ENCODE assay signal across 8 mouse cellular contexts in the genomic region with DNA sequence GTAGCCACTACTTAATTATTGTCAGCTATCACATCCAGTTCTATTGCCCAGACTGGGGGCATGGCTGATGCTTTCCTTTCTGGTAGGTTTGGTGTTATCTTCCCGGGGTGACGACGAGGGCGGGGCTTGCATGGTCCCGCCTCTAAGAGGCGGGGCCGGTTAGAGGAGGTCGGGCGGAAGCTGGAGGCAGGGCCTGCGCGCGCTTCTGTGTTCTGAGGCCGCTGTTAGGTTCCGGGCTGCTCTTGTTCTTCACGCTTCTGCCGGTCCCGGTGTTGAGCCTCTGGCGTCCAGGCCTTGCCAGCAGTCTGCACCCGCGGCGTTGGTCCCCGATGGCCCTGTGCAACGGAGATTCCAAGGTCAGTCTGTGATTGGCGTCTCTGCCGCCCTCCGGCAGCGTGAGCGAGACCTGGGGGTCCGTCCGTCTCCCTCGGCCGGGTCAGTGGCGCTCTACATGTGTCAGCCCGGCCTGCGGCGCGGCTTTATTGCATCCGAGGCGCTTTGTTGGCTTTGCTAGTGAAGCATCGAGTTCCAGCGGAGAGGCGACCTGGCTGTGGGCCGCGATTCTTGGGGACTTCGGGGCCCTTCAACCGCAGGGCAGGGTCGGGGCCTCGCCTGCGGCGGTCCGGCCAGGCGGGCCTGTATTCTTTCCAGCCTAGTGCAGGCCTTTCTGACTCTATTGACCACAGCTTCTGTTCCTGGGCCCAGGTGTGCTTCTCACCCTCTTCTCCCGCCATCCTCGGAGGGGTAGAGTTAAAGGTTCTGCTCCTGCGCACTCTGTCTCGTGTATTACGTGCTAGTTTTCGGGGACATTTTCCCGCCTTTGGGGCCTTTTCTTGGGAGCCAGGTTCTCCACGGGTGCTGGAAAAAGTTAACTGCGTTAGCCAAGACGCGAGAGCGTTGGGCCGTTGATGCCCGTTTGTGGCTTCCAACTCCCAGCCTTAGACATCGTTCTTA. TPM values are rescaled to one million over a fixed set of nuclear protein-coding genes. Genes with fewer than 3 reads are reported as not detected.
DNase-seq lines count a peak whose midpoint lies in the region; TF ChIP-seq lines count a peak whose summit lies in the region.

Gene Gmps, plus strand, starts transcription at position 152 of the 954 bp plus-strand sequence.

- peaks cover 33% of the 10 kb centered on the region for H3K4me1 ChIP-seq in megakaryocyte, embryonic 14.5 days

- intact Hi-C loops in gastrocnemius, adult 2 months (cut with DNase I): no loop called here

- peaks cover 17% of the 10 kb centered on the region for H3K36me3 ChIP-seq in megakaryocyte, embryonic 14.5 days (replicated peaks; ENCODE audit: low read length)

- no peak for TF ChIP-seq CTCF in gastrocnemius, adult 2 months (IDR thresholded peaks at IDR 0.05)

- peak; percentile 82 for DNase-seq in WW6 (ENCODE audit: low read depth, low spot score)
- DNase-seq in cerebellum, postnatal 4 days (ENCODE audit: low spot score in 2 of 2): peak; percentile 69 to 87
- peak; percentile 94 for DNase-seq in gastrocnemius, adult 2 months
- DNase-seq in hindlimb bud, embryonic 11.5 days (ENCODE audit: extremely low spot score, low read depth, low spot score): peak; percentile 72
- peak; percentile 85 to 90 for DNase-seq in left cerebral cortex, adult 8-10 months (ENCODE audit: low spot score in 2 of 2)
- DNase-seq in right cerebral cortex, postnatal 10 days (ENCODE audit: low spot score in 2 of 2): peak; percentile 95
- DNase-seq in urinary bladder, postnatal 25 days (ENCODE audit: low spot score): peak; percentile 91

- no peaks in the 10 kb centered on the region for H3K9me3 ChIP-seq in megakaryocyte, embryonic 14.5 days

- no peaks in the 10 kb centered on the region for H3K27me3 ChIP-seq in megakaryocyte, embryonic 14.5 days (replicated peaks)

- peak within 1 kb of the TSS; percentile 94 for H3K27ac ChIP-seq in gastrocnemius, adult 2 months

- H3K4me3 ChIP-seq in gastrocnemius, adult 2 months: peak within 1 kb of the TSS; percentile 91
- H3K4me3 ChIP-seq in megakaryocyte, embryonic 14.5 days (replicated peaks): peak within 1 kb of the TSS; percentile 92

RNA-seq across cellular contexts. Expression of gene Gmps, which starts in this region (rescaled TPM):
- total RNA-seq in gastrocnemius, adult 2 months (2021): 10 to 100 TPM; 16.4 to 19.8 TPM
- 10 to 100 TPM; 42.0 to 52.1 (median 46.1) TPM for total RNA-seq in left cerebral cortex, adult 8-10 months (2022)
- polyA plus RNA-seq in megakaryocyte, embryonic 14.5 days (2012; ENCODE audit: insufficient read depth, low replicate concordance): 0.66 and 1.7 TPM in 2 replicates

Comparison
In these comparisons a context has a peak if more than half of its experiments do, and no peak if none do; other contexts are left out.
1. Peak in every context shown above with its lines: DNase-seq, H3K4me3 ChIP-seq and H3K27ac ChIP-seq.